Comparison of ENCODE assay signal across 8 mouse cellular contexts in genomic region chr2:11059731-11060425, GRCm38 (mm10).
DNase-seq lines count a peak whose midpoint lies in the region; ATAC-seq and TF ChIP-seq lines count a peak whose summit lies in the region.

No protein-coding gene starts in this region.

- ATAC-seq in intestine, postnatal 0 days = no peak

- no peak overlapping the region for H3K9ac ChIP-seq in intestine, postnatal 0 days (ENCODE audit: low read depth, low read length)

- peak; percentile 79 for TF ChIP-seq CTCF in intestine, postnatal 0 days (IDR thresholded peaks at IDR 0.05; ENCODE audit: low read depth)
- TF ChIP-seq CTCF in thymus, adult 2 months (IDR thresholded peaks at IDR 0.05; ENCODE audit: borderline replicate concordance, control insufficient read depth, extremely low read depth, insufficient read depth, low read length, poor library complexity) = no peak

- no peaks in the 10 kb centered on the region for H3K27me3 ChIP-seq in intestine, postnatal 0 days (replicated peaks; ENCODE audit: control insufficient read depth, insufficient read depth, low read length)
- no peaks in the 10 kb centered on the region for H3K27me3 ChIP-seq in thymus, adult 2 months (ENCODE audit: control insufficient read depth, insufficient read depth, low read length)

- H3K4me2 ChIP-seq in intestine, postnatal 0 days (replicated peaks; ENCODE audit: low read depth) = no peak overlapping the region

- peak; percentile 7 for DNase-seq in A20 (ENCODE audit: low read depth, low spot score)
- peak; percentile 9 for DNase-seq in MEL-GATA-1-ER (ENCODE audit: extremely low read depth, low read depth)
- DNase-seq in cerebellum, adult 9-10 months = peak; percentile 19
- peak; percentile 64 for DNase-seq in forelimb bud, embryonic 11.5 days (ENCODE audit: low read depth, low spot score)
- peak; percentile 53 to 82 for DNase-seq in left cerebral cortex, postnatal 14 days (ENCODE audit: low spot score in 2 of 2)
- peak; percentile 80 for DNase-seq in naive thymus-derived CD4-positive, alpha-beta T cell, adult 2 months (ENCODE audit: low read depth)
- DNase-seq in thymus, adult 2 months = peak; percentile 57

- WGBS in intestine, postnatal 0 days = 16% methylated on average over 9 of the region's 9 CpGs
- WGBS in thymus, adult 2 months = 23% methylated on average over 9 of the region's 9 CpGs

- H3K4me3 ChIP-seq in intestine, postnatal 0 days (ENCODE audit: low read depth, low read length) = no peak overlapping the region
- no peak overlapping the region for H3K4me3 ChIP-seq in thymus, adult 2 months (ENCODE audit: control insufficient read depth, insufficient read depth, low read length)

- H3K4me1 ChIP-seq in intestine, postnatal 0 days (replicated peaks; ENCODE audit: control insufficient read depth, insufficient read depth, low read length) = no peaks in the 10 kb centered on the region
- H3K4me1 ChIP-seq in thymus, adult 2 months (replicated peaks; ENCODE audit: control insufficient read depth, insufficient read depth, low read length) = no peaks in the 10 kb centered on the region

- no peak overlapping the region for H3K27ac ChIP-seq in intestine, postnatal 0 days (ENCODE audit: low read depth, low read length)
- no peak overlapping the region for H3K27ac ChIP-seq in thymus, adult 2 months (ENCODE audit: control insufficient read depth, insufficient read depth, low read length)

- H3K9me3 ChIP-seq in intestine, postnatal 0 days (ENCODE audit: control insufficient read depth) = no peaks in the 10 kb centered on the region

- H3K36me3 ChIP-seq in intestine, postnatal 0 days (ENCODE audit: control insufficient read depth, insufficient read depth) = no peaks in the 10 kb centered on the region
- no peaks in the 10 kb centered on the region for H3K36me3 ChIP-seq in thymus, adult 2 months (ENCODE audit: control insufficient read depth, insufficient read depth, low read length)

- intact Hi-C loops in left cerebral cortex, postnatal 14 days (cut with DNase I) = loop anchor here (2.0 to 10.0 kb wide), 3 partner anchors 225 to 688 kb away; partner anchors contain the start of gene Sfmbt2

- TF ChIP-seq POLR2A in thymus, adult 2 months (IDR thresholded peaks at IDR 0.05; ENCODE audit: control insufficient read depth, extremely low read depth, insufficient read depth, low read length, poor library complexity) = no peak

Comparison
In these comparisons a context has a peak if more than half of its experiments do, and no peak if none do; other contexts are left out.
1. DNase-seq: peak in every context shown above with its lines; median percentile 80 in naive thymus-derived CD4-positive, alpha-beta T cell, adult 2 months; 68 in left cerebral cortex, postnatal 14 days; 64 in forelimb bud, embryonic 11.5 days; 57 in thymus, adult 2 months; 19 in cerebellum, adult 9-10 months; 9 in MEL-GATA-1-ER; 7 in A20.